Mouse (Mus musculus) left cerebral cortex, adult 11 months (tissue): ENCODE data around the gene Dmwd.

ENCODE experiments used
- DNase-seq: peaks from one replicate; pipeline ENCODE4 v3.0.0; 2022; ENCODE audit warnings: low spot score

Gene Dmwd

DNA sequence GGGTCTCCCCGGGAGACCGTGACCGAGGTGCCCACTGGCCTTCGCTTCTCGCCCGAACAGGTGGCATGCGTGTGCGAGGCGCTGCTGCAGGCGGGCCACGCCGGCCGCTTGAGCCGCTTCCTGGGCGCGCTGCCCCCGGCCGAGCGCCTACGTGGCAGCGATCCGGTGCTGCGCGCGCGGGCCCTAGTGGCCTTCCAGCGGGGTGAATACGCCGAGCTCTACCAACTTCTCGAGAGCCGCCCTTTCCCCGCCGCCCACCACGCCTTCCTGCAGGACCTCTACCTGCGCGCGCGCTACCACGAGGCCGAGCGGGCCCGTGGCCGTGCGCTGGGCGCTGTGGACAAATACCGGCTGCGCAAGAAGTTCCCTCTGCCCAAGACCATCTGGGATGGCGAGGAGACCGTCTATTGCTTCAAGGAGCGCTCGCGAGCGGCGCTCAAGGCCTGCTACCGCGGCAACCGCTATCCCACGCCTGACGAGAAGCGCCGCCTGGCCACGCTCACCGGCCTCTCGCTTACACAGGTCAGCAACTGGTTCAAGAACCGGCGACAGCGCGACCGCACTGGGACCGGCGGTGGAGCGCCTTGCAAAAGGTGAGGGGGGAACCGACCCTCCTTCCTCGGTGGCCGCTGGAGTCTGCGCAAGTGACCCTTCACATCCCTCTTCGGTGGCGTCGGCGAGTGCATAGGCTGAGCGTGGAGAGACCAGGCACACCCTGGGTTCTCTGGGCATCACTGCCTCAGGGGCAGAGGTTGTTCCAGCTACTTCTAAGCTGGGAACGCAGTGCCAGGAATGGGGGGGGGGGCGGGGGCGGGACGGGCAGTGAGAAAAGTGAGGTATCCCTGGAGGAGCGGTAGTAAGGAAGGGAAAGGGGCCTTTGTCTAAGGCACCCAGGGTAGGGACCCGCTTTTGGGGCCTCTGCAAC is 19.1 kb downstream of the Dmwd start:
- no peak for DNase-seq

DNA sequence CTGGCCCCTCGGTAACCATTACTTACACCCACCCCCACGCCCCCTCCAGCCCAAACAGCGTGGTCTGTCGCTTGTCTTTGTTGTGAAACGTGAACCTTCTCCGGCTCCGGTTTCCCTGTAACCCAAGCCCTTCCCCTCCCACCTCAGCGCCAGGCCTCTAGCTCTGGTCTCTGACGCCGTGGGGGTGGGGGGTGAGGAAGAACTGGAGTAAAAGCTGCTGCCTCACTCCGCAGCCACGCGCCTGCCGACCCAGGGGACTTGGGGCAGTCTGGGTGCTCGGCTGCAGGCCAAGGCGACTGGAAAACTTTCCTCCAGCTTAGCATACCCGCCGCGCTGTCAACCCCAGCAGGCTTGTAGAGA is 19.7 kb downstream of the Dmwd start:
- DNase-seq: no peak

DNA sequence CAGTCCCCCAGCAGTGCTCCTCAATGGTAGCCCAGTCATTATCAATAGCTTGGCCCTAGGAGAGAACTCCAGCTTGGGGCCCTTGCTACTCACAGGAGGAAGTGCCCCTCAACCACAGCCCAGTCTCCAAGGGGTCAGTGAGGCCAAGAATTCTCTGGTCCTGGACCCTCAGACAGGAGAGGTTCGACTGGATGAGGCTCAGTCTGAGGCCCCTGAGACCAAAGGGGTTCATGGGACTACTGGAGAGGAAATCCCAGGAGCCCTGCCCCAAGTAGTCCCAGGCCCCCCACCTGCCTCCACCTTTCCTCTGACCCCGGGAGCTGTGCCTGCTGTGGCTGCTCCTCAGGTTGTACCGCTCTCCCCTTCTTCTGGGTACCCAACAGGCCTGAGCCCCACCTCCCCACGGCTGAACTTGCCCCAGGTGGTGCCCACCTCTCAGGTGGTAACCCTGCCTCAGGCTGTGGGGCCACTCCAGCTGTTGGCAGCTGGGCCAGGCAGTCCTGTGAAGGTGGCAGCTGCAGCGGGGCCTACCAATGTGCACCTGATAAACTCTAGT is 20.5 kb downstream of the Dmwd start:
- DNase-seq: no peak

DNA sequence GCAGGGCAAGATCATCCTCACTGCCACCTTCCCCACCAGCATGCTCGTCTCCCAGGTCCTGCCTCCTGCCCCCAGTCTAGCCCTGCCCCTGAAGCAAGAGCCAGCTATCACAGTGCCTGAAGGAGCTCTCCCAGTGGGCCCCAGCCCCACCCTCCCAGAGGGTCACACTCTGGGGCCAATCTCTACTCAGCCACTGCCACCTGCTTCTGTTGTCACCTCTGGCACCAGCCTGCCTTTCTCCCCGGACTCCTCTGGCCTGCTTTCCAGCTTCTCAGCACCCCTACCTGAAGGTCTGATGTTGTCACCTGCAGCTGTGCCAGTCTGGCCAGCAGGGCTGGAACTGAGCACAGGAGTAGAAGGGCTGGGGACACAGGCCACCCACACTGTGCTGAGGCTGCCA is 21.2 kb downstream of the Dmwd start:
- no peak for DNase-seq

DNA sequence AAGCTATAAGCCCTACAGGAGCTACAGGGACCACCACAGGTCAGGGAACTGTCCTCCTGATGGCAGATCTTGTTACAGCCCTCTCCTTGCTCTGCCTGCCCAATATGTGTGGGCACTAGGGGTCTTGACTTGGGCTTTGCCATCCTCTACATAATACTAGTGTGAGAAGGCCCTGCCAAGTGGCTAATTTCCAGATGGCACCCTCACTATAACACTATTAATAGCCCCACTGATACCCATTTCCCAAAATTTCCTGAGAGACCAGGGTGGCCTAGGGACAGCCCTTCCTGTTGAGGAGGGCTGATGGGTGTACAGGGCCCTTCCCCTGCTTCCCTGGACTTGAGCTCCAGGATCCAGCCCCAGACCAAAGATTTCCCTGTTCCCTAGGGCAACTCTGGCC is 21.8 kb downstream of the Dmwd start:
- DNase-seq: no peak

DNA sequence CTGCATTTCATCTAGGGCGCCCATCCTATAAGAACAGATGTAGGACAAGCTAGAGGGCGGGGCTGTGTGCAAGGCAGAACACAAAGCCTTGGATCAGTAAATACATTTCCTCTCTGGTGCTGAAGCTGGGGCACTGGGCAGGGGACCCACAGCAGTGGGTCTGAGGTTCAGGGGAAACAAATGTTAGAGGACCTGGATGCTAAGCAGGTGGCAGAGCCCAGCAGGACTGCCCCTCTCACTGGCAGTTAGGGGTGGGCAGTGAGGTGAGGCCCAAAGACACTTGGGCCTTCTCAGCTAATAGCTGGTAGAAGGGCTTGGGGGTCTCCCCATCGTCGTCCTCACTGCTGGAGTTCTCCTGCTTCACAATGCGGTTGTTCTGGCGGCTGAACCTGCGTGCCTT is 22.8 kb downstream of the Dmwd start:
- no peak for DNase-seq

DNA sequence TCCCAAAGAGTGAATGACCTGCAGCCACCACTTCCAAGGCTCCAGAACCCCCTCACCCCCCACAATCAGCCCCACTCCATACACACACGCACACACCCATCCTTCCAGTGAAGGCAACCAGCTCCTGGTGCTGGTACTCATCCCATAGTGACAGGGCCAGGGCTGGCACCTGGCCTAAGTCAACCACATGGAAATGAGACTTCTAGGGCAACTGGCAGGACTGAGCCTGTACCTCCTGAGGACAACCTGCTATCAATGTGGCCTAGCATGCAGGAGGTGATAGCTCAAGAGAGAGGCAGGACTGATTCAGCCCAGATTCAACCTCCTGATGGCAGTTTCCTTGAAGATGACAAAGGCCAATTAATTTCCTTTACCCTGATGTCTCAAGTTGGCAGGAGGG is 24.3 kb downstream of the Dmwd start:
- no peak for DNase-seq

DNA sequence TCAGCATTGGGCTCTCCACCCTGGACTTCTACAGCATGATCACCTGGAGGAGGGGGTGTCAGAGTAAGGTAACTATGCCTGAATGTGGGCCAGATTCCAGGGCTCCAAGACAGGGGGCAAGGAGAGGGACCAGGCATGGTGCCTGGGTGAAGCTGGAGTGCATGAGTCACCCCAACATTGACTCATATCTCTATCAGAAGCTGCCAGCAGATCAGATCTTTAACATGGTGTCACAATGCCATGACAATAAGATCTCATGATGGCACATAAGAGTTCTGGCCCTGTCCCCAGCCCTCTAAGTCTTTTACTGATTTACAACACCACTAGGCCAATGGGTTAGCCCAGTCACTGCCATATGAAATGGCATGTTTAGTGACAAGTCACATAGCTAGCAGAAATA is 27.7 kb downstream of the Dmwd start:
- no peak for DNase-seq

DNA sequence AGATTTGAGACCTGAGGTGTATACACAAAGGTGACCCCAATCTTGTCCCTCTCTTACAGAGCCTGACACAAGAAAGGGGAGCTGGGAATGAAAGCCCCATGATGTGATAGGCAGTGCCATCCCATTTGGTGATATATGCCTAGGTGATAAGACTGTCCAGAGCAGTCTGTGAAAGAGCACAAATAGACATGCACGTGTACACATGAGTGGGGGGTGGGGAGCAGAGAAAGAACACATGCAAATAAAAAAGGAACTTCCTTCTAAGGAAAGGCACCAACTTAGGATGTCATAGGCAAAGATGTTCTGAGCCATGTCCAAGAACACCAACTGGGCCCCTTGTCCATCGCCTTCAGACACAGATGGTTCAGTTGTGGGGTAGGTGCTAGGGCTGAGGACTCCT is 28.5 kb downstream of the Dmwd start:
- DNase-seq: no peak

DNA sequence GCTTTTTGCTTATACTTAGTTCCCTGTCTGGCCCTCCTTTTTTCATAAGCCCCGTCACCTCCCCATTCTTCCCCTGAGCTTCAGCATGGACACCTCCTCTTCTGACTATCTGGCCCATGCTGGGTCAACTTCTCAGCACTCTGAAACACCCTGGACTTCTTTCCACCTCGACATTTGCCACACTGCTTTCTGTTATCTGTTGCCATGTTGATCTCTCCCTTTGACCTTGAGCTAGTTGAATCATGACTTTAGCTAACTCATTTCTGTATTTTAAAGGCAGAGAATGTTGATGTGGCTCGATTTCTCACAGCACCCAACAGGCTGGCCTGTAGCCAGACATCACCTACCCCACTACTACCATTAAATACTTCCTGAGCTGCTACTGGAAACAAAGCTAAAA is 31.4 kb downstream of the Dmwd start:
- DNase-seq: no peak

DNA sequence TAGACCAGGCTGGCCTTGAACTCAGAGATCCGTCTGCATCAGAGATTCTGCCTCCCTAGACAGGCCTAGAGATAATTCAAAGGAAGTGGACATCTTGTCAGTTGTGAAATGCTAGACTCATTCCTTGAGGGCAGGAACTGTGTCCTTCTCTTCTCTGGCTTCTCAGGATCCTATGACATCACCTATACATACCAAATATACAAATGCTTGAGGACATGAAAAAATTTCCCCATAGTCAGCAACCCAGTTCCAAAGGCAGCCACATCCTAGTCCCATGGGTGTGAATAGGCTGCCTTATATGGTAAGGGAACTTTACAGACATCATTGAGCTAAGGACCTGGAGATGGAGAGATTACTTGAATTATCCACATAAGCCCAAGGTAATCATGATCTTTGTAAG is 33.5 kb downstream of the Dmwd start:
- DNase-seq: no peak

DNA sequence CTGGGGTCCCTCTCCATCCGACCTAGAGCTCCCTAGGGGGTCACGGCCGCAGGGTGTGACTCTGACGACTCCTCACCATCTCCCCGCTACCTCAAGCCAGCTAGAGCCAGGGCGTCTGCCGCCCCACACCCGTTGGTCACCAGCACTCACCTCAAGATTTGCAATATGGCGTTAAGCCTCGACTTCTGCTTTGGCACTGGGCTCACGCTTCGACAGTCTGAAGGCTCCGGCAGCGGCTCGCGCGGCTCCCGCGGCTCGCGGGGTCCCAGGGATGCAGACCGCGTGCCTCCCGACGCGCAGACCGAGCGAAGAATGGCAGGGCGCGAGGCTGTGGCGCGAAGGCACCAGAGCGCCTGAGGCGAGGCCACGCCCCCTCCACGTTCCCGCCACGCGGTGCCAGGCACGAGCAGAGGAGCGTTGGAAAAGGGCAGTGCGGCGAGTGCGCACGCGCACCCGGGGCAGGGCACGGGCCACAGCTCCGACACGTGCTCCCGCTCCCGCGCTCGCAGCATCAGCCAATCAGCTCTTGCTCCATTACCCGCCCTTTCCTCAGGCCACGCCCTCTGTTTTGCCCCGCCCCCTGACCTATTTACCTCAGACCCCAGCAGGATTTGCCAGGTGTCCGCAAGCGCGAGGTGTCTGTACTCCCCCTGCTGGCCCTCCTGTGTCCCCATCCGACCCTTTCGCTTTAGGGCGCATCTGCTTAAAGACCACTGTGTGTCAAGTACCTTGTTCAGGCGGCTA is 42.2 kb downstream of the Dmwd start, which contains the start of gene Gm4969:
TSS of gene Gm4969 (minus strand) at position 341 of the 744 bp plus-strand sequence.
- no peak for DNase-seq

DNA sequence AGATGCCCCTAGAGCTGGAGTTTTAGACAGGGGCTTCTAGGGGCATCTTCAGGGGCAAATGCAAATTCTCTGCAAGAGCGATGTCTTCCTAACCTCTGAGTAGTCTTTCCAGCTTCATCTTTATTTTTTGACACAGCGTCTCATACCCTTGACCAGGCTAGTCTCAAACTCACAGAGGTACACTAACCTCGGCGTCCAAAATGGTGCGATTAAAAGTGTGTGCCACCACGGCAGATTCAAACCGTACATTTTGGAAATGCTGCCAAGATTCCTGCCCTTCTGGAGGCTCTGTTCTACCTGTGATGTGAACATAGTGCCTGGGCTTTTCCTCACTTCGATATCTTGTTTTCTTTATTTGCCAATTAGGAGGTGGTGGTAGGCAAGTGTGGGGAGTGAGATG is 43.1 kb downstream of the Dmwd start:
- DNase-seq: no peak

DNA sequence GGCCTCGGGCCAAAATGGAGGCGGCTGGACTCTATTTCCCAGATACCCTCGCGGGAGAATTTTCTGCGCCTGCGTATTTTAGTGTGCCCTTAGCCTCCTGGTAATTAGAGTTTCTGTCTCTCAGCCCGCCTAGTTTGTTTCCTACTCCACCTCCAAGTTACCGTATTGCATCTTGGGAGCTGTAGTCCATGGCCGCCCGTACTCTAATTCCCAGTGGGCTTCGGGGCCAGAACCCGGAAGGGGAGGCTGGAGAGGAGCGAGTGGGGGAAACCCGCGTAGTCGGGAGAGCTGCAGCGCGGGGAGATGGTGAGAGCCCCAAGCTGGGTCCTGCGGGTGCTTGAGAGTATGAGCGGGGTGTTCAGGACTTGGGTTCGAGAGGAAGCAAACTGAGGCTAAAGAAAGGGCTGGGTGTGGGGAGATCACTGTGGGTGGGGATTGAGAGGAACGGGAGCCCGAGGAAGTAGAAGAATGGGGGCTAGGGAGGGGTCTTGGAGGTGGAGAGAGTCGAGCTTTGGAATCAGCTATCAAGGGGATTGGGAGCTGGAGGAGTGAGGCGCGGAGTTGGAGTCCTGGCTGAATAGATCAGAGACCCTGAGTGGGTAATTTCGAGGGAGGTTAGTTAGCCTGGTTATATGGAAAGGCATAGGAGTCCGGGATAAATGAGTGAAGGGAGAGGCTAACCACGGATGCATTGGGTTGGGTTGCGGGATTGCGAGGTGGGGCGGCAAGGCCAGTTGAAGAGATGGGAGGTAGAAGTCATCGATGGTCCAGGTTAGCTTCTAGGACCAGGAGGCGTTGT is 43.8 kb downstream of the Dmwd start, which contains the start of gene Fbxo46:
TSS of gene Fbxo46 (plus strand) at position 229 of the 799 bp plus-strand sequence.
- DNase-seq: peak; percentile 93

DNA sequence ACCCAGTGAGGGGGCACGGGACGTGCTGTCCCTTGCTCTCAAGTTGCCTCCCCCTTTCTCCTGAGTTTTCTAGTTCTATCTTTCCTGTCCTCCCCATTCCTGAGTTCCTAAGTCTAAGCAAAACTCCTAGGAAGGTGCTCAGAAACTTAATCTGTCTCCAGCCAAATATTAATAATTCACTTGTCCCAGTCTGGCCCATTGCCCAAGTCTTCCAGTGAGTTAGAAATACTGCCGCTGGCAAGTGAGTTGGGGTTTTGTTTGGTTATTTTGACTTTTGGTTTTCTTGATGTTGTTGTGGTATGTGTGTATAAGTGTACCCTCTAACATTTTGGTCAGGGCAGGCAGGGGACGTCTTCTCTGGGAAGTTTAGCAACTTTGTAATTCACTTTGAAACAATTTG is 45.7 kb downstream of the Dmwd start:
- DNase-seq: no peak

DNA sequence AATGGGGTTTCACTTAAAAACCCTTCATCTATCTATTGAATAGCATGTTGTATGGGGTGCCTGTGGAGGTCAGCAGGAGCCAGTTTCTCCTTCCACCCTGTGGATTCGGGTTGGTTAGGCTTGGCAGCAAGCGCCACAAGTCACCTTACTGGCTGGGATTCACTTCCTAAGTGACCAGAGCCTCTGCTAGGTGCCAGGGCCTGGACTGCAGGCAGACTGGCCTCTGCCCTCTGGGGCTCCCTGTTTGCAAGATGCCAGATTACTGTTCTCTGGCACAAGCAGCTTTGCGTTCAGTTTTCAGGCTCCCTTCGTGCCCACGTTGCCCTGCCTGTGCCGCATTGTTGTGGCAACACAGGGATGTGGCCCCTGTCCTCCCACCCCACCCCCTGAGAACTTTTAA is 48.7 kb downstream of the Dmwd start:
- DNase-seq: no peak

DNA sequence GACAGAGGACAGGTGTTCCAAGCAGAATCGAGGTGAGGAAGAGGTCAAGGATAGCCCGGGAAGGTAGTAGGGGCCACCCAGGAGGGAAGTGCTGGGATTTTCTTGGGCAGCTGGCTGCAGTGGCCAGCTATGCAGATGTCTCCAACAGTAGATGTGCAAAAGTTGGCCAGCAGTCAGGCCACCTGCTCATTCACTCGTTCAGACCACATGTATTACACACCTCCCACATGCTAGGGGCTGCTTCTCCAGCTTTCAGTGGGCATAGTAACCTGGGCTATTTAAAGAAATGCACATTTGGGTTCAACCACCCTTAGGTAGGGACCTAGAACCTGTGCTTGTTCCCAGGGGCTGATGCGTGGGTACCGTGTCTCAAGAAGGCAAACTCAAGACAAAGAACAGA is 51.7 kb downstream of the Dmwd start:
- no peak for DNase-seq

DNA sequence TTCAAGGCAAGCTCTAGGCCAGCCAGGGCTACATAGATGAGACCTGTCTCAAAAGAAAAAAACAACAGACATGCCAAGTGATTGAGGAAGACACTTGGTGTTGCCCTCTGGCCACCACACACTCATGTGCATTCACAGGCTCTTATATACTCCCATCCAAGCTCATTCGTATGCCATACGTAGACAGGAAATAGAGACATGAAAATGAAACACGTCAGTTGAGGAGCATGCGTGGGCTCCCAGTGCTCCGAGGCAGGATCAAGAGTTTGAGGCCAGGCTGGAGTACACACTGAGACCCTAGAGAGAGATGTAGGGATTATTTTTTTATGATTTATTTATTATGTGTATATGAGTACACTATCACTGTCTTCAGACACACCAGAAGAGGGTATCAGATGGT is 53.4 kb downstream of the Dmwd start:
- no peak for DNase-seq

DNA sequence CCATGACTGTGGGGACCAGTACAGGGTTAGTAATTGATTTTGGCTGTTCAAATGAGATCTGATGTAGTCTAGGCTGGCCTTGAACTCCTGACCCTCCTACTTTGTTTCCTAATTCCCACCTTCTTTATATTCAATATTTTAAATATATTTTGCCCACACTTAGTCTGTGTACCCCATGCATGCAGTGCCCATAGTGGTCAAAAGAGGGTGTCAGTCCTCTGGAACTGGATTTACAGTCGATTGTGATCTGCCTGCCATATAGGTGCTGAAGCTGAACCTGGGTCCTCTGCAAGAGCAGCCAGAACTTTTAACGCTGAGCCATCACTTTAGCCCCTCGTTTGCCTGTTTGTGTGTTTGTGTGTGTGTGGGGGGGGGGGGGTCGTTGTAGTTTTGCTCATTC is 54.6 kb downstream of the Dmwd start:
- no peak for DNase-seq

DNA sequence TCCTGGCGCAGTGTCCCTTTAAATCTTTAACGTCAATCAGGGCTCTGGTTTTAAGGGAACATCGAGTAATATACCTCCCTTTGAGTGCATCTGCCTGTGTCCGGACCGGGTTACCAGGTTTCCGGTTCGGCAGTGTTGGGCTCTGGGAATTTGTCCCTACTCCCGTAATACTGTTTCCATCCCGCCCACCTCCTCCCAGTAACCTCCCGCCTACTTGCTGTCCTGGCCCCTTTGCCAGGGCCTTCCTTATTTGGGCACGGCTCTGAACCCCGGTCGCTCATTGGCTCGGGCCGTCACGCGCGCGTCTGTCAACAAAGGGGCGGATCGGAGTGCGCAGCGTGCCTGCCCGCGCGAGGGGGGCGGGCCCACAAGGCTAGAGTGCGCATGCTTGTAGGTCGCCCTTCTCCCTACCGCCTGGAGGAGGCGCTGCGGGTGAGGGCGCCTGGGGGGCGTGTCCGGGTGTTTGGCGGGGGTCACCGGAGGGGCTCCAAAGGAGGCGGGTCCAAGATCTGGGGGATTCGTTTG is 55.4 kb downstream of the Dmwd start:
- peak; percentile 96 for DNase-seq
